Mouse (Mus musculus) hindbrain, embryonic 10.5 days (tissue): ENCODE measurements around the gene Kat5. TPM values are rescaled to one million over a fixed set of nuclear protein-coding genes. Genes with fewer than 3 reads are reported as not detected.

Experiments
- DNase-seq: peaks from one replicate; pipeline ENCODE4 v3.0.0-alpha.2; 2017; ENCODE audit warnings: low spot score
- H3K27ac ChIP-seq: fragments of 300-500 bp; sonication (generic); 2 replicates; pipeline ENCODE4 v1.5.1; 2016; ENCODE audit warnings: mild to moderate bottlenecking, moderate library complexity
- H3K27me3 ChIP-seq: fragments of 300-500 bp; sonication (generic); 2 replicates; pipeline ENCODE4 v1.6.1; 2016; ENCODE audit warnings: mild to moderate bottlenecking; ENCODE audit not compliant: poor library complexity, insufficient read depth, severe bottlenecking
- H3K36me3 ChIP-seq: fragments of 300-500 bp; sonication (generic); 2 replicates; pipeline ENCODE4 v1.6.1; 2016; ENCODE audit warnings: mild to moderate bottlenecking, moderate library complexity
- H3K4me1 ChIP-seq: fragments of 300-500 bp; sonication (generic); replicated peaks from 2 replicates; pipeline ENCODE4 v1.6.1; 2016; ENCODE audit warnings: mild to moderate bottlenecking
- H3K4me3 ChIP-seq: fragments of 300-500 bp; sonication (generic); 2 replicates; pipeline ENCODE4 v1.5.1; 2016; ENCODE audit warnings: mild to moderate bottlenecking, moderate library complexity
- H3K9me3 ChIP-seq: fragments of 300-500 bp; sonication (generic); 2 replicates; pipeline ENCODE4 v1.6.1; 2016; ENCODE audit warnings: mild to moderate bottlenecking, moderate library complexity
- WGBS: fragments of 180-500 bp; shearing (Covaris S2); methylation state at CpG from one replicate; pipeline ENCODE4 v1.1.7; 2016; 5-methylcytosine and 5-hydroxymethylcytosine counted together
- polyA plus RNA-seq: library from polyadenylated mRNA; unstranded; fragments of >200 nt; fragmentation: Nextera tagmentation; extraction: Ambion mirVana; gene quantifications from 2 replicates; pipeline ENCODE4 v1.2.1, GENCODE M21; 2016

The Kat5 gene
- polyA plus RNA-seq, 1 experiment from 2014 or later = 69.2 TPM

GRCm38 (mm10) chr19:5581995-5582394 is 28.0 kb downstream of the Kat5 start:
- H3K4me1 ChIP-seq = no peaks in the 10 kb centered on the region
- WGBS = 89% methylated on average over 2 of the region's 2 CpGs
- DNase-seq = no peak
- H3K27me3 ChIP-seq = no peaks in the 10 kb centered on the region
- H3K27ac ChIP-seq = no peak overlapping the region
- H3K9me3 ChIP-seq = no peaks in the 10 kb centered on the region
- H3K4me3 ChIP-seq = no peak overlapping the region
- H3K36me3 ChIP-seq = no peaks in the 10 kb centered on the region

GRCm38 (mm10) chr19:5580776-5581175 is 29.3 kb downstream of the Kat5 start:
- Histone ChIP-seq H3K27me3 (no peaks in the 10 kb centered on the region), H3K36me3 (no peaks in the 10 kb centered on the region), H3K4me1 (no peaks in the 10 kb centered on the region), H3K27ac (no peak overlapping the region), H3K9me3 (no peaks in the 10 kb centered on the region), H3K4me3 (no peak overlapping the region)
- 85% methylated on average over 6 of the region's 6 CpGs for WGBS
- no peak for DNase-seq

DNA sequence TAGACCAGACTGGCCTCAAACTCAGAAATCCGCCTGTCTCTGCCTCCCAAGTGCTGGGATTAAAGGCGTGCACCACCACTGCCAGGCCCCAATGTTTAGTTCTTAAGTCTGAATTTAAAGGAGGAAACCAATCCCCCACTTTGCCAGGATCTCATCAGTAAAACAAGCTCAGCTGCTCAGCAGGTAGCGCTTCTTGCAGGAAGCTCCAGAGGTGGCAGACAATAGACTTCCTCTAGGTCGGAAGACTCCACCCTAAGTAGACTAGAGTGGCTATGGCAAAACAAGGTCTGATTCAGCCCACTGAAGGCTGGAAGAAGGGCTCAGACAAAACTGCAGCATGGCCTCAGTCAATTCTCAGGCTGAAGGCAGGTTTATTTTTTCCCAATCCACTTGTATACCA is 30.1 kb downstream of the Kat5 start:
- no peak for DNase-seq
- no peaks in the 10 kb centered on the region for H3K36me3 ChIP-seq
- no peak overlapping the region for H3K27ac ChIP-seq
- H3K4me3 ChIP-seq = no peak overlapping the region
- no peaks in the 10 kb centered on the region for H3K9me3 ChIP-seq
- no peaks in the 10 kb centered on the region for H3K27me3 ChIP-seq
- H3K4me1 ChIP-seq = no peaks in the 10 kb centered on the region
- 70% methylated on average over 4 of the region's 4 CpGs for whole genome bisulfite sequencing

DNA sequence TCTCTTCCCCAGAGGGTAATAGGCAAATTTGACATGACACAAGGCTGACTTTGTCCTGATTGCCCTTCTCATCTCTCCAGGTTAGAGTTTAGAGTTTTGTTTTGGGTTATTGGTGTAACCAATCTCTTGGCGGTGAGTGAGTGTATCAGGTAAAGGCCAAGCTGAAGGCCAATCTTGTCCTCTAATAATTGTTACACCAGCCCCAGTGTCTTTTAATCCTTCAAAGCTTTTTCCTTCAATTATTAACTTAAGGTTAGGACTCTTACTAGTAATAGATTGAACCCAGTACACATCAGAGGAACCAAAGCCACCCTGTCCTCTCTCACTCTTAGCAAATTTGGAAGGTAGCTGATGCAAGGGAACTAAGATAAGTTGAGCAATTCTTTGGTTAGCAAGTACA is 34.7 kb downstream of the Kat5 start:
- Histone ChIP-seq H3K36me3 (peaks cover 7% of the 10 kb centered on the region; the same call in 1 of the 2 replicates), H3K4me3 (no peak overlapping the region), H3K4me1 (peaks cover 3% of the 10 kb centered on the region; the same call in 1 of the 2 replicates), H3K27ac (no peak overlapping the region), H3K9me3 (no peaks in the 10 kb centered on the region), H3K27me3 (peaks cover 8% of the 10 kb centered on the region)
- WGBS = 91% methylated on average over 1 of the region's 1 CpGs
- DNase-seq = no peak

GRCm38 (mm10) chr19:5572331-5573125 is 37.5 kb downstream of the Kat5 start:
- no peak overlapping the region for H3K4me3 ChIP-seq
- H3K9me3 ChIP-seq = no peaks in the 10 kb centered on the region
- H3K27me3 ChIP-seq = peaks cover 22% of the 10 kb centered on the region
- WGBS = 85% methylated on average over 19 of the region's 19 CpGs
- no peak for DNase-seq
- peaks cover 12% of the 10 kb centered on the region; the same call in 1 of the 2 replicates for H3K36me3 ChIP-seq
- H3K4me1 ChIP-seq = peaks cover 23% of the 10 kb centered on the region
- H3K27ac ChIP-seq = no peak overlapping the region

- DNase-seq = no peak
- peaks cover 12% of the 10 kb centered on the region; the same call in 1 of the 2 replicates for H3K36me3 ChIP-seq
- H3K4me1 ChIP-seq = peaks cover 30% of the 10 kb centered on the region
- no peak overlapping the region for H3K4me3 ChIP-seq
- no peak overlapping the region for H3K27ac ChIP-seq
- WGBS = 81% methylated on average over 5 of the region's 5 CpGs
- no peaks in the 10 kb centered on the region for H3K9me3 ChIP-seq
- H3K27me3 ChIP-seq = peaks cover 25% of the 10 kb centered on the region
Observed at GRCm38 (mm10) chr19:5571831-5572230, 38.2 kb downstream of the Kat5 start.

GRCm38 (mm10) chr19:5570353-5571246 is 39.4 kb downstream of the Kat5 start:
- Histone ChIP-seq H3K27ac (no peak overlapping the region), H3K4me1 (peaks cover 38% of the 10 kb centered on the region), H3K36me3 (peaks cover 12% of the 10 kb centered on the region; the same call in 1 of the 2 replicates), H3K27me3 (peaks cover 38% of the 10 kb centered on the region), H3K9me3 (no peaks in the 10 kb centered on the region), H3K4me3 (no peak overlapping the region)
- WGBS = 87% methylated on average over 32 of the region's 32 CpGs
- no peak for DNase-seq

GRCm38 (mm10) chr19:5569521-5569920 is 40.5 kb downstream of the Kat5 start:
- Histone ChIP-seq H3K4me1 (peaks cover 38% of the 10 kb centered on the region), H3K27ac (peak overlapping the region; percentile 59; the same call in 1 of the 2 replicates), H3K4me3 (peak overlapping the region; percentile 81; the same call in 1 of the 2 replicates), H3K27me3 (peaks cover 48% of the 10 kb centered on the region), H3K36me3 (peaks cover 12% of the 10 kb centered on the region; the same call in 1 of the 2 replicates), H3K9me3 (no peaks in the 10 kb centered on the region)
- 80% methylated on average over 10 of the region's 10 CpGs for WGBS
- DNase-seq = no peak

DNA sequence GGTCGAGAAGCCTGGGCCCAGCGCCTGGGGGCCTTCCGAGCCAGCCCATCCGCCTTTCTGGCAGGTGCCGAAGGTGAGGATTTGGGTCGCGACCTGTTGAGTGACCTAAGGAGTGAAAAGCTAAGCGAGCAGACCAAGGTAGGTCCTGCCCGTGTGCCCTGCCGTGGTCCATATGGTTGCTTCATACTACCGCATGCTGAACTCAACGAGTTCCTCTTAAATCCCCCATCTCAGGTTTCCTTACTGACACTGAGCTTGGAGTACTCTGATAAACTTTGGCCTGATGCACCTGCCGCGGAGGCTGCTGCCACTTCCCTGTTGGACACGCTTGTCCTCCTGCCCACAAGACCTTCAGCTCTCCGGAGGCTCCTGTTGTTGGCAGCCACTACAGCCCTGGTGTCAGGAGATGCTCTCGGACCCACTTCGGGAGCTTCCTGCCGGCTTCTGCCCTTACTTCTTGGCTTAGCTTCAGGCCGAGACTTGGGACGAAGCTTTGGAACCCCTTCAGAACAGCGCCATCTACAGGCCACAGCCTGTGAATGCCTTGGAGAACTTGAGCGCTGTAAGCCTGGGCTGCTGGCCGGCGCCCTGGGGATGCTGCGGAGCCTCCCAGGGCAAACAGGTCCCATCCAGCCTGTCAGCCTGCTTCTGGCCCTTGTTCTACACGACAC is 41.4 kb downstream of the Kat5 start:
- 11% methylated on average over 27 of the region's 27 CpGs for WGBS
- Histone ChIP-seq H3K27ac (peak overlapping the region; percentile 92), H3K27me3 (peaks cover 58% of the 10 kb centered on the region), H3K36me3 (peaks cover 12% of the 10 kb centered on the region; the same call in 1 of the 2 replicates), H3K9me3 (no peaks in the 10 kb centered on the region), H3K4me3 (peak overlapping the region; percentile 81), H3K4me1 (peaks cover 38% of the 10 kb centered on the region)
- DNase-seq = peak; percentile 86

DNA sequence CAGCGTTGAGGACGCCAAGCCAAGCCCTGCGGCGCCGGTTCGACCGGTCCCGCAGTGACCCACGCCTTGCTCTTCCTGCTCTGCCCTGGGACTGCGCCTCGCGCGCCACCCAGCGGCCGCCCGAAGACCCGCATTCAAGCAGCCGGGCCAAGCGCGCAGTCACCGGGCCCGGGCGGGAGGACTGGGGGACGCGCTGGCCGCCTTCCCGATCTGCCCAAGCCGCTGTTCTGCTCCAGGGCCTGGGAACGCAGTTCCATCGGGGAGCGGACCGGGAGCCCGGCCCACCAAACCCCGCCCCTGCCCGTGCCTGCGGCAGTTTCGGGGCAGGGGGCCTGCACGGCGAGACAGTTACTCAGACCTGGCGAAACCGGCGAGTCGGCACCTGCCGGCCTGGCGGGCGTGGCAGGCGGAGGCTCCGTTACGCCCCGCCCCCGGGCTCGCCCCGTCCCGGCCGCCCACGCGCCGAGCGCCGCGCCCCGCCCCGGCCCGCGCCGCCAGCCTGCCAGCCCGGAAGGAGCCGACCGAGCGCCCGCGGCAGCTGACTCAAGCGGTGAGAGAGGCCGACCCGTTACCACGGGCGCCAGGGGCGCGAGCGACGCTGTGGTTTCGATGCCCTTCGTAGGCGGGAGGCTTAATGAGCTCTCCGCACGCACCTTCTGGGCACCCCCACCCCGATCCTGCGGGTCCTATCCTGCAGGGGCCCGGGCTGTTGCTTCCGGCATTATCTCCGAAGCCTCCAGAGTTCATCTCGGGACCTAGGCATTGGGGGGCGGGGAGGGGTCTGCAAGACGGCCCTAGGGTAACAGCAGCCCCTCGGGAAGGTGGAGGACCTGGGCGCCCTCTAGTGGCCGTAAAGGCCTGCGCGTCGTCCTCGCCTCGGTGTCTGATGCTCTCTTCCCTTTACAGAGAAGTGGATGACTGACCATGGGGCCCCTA is 42.2 kb downstream of the Kat5 start, which contains the start of gene Ap5b1:
Ap5b1 (plus strand) TSS at position 492 of the 936 bp plus-strand sequence.
- H3K27me3 ChIP-seq = peaks cover 66% of the 10 kb centered on the region
- peaks cover 38% of the 10 kb centered on the region for H3K4me1 ChIP-seq
- under 1% methylated on average over 102 of the region's 102 CpGs for WGBS
- peak within 1 kb of the TSS; percentile 92 for H3K27ac ChIP-seq
- no peaks in the 10 kb centered on the region for H3K9me3 ChIP-seq
- peak within 1 kb of the TSS; percentile 81 for H3K4me3 ChIP-seq
- peak; percentile 93 for DNase-seq
- H3K36me3 ChIP-seq = peaks cover 12% of the 10 kb centered on the region; the same call in 1 of the 2 replicates

DNA sequence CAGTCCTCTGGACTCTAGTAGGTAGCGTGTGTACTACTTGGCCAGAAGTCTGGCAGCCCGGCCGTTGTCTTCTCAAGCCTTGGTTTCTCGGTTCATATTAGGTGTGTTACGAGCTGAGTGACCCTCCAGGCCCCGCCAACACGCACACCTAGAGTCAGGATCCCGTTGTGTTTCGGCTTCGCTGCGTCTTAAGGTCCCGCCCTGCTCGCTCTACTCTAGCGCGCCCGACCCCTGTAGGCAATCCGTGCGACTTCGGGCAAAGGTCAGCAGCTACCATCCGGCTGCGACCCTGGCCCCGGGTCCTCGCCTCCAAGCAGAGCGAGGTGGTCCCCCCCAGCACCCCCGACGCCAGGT is 42.9 kb downstream of the Kat5 start:
- H3K4me3 ChIP-seq = peak overlapping the region; percentile 81
- H3K36me3 ChIP-seq = peaks cover 12% of the 10 kb centered on the region; the same call in 1 of the 2 replicates
- no peaks in the 10 kb centered on the region for H3K9me3 ChIP-seq
- peaks cover 72% of the 10 kb centered on the region for H3K27me3 ChIP-seq
- peak overlapping the region; percentile 92 for H3K27ac ChIP-seq
- H3K4me1 ChIP-seq = peaks cover 38% of the 10 kb centered on the region
- WGBS = 2% methylated on average over 26 of the region's 26 CpGs
- no peak for DNase-seq
